Mouse (Mus musculus) MEL (cell line): ENCODE results near the gene Slc22a13.

Source experiments
- CTCF ChIP-seq, 3 experiments: IDR thresholded peaks in 2 of 3; conservative IDR thresholded peaks in 1 of 3; 2 replicates each; pipeline ENCODE4 v1.5.1; 2011 to 2012; ENCODE audit warnings: low read length in 3 of 3, low read depth in 2 of 3, mild to moderate bottlenecking in 2 of 3, improper control_type of control experiment in 1 of 3, inconsistent platforms in 1 of 3, mixed read lengths in 1 of 3, moderate library complexity in 1 of 3; ENCODE audit not compliant: control insufficient read depth in 1 of 3, insufficient read depth in 1 of 3, poor library complexity in 1 of 3, severe bottlenecking in 1 of 3
- E2F4 ChIP-seq: IDR thresholded peaks from 2 replicates; pipeline ENCODE4 v1.6.1; 2011; ENCODE audit warnings: low read depth, low read length, improper control_type of control experiment, borderline replicate concordance
- HCFC1 ChIP-seq: IDR thresholded peaks from 2 replicates; pipeline ENCODE4 v1.6.1; 2012; ENCODE audit warnings: low read depth, mild to moderate bottlenecking, inconsistent platforms, low read length, improper control_type of control experiment, moderate library complexity
- JUND ChIP-seq: IDR thresholded peaks from 2 replicates; pipeline ENCODE4 v1.6.1; 2011; ENCODE audit warnings: low read depth, mild to moderate bottlenecking, improper control_type of control experiment, low read length
- MAFK ChIP-seq: IDR thresholded peaks from 2 replicates; pipeline ENCODE4 v1.6.1; 2011; ENCODE audit warnings: low read depth, mild to moderate bottlenecking, low read length, improper control_type of control experiment, borderline replicate concordance
- NELFE ChIP-seq: IDR thresholded peaks from 2 replicates; pipeline ENCODE4 v1.6.1; 2011; ENCODE audit warnings: low read depth, low read length, improper control_type of control experiment
- NRF1 ChIP-seq: IDR thresholded peaks from 2 replicates; pipeline ENCODE4 v1.6.1; 2014; ENCODE audit warnings: low read depth, mild to moderate bottlenecking, inconsistent platforms, low read length, improper control_type of control experiment, moderate library complexity; ENCODE audit not compliant: poor library complexity, insufficient read depth, severe bottlenecking
- POLR2AphosphoS5 ChIP-seq: IDR thresholded peaks from 2 replicates; pipeline ENCODE4 v1.6.1; 2012; ENCODE audit warnings: low read depth, borderline replicate concordance, mild to moderate bottlenecking, inconsistent platforms, low read length, moderate library complexity, mixed read lengths
- SMC3 ChIP-seq: IDR thresholded peaks from 2 replicates; pipeline ENCODE4 v1.6.1; 2011; ENCODE audit warnings: low read depth, low read length, improper control_type of control experiment
- USF2 ChIP-seq, 2 experiments: IDR thresholded peaks; 2 replicates each; pipeline ENCODE4 v1.6.1; 2011 to 2012; ENCODE audit warnings: improper control_type of control experiment in 2 of 2, low read length in 2 of 2, borderline replicate concordance in 1 of 2, inconsistent platforms in 1 of 2, low read depth in 1 of 2, mild to moderate bottlenecking in 1 of 2; ENCODE audit not compliant: insufficient read depth in 1 of 2
- ZMIZ1 ChIP-seq: IDR thresholded peaks from 2 replicates; pipeline ENCODE4 v1.6.1; 2012; ENCODE audit warnings: low read depth, mild to moderate bottlenecking, inconsistent platforms, low read length, improper control_type of control experiment, moderate library complexity
- ZNF384 ChIP-seq: IDR thresholded peaks from 2 replicates; pipeline ENCODE4 v1.6.1; 2012; ENCODE audit warnings: low read depth, mild to moderate bottlenecking, inconsistent platforms, low read length, improper control_type of control experiment

DNA sequence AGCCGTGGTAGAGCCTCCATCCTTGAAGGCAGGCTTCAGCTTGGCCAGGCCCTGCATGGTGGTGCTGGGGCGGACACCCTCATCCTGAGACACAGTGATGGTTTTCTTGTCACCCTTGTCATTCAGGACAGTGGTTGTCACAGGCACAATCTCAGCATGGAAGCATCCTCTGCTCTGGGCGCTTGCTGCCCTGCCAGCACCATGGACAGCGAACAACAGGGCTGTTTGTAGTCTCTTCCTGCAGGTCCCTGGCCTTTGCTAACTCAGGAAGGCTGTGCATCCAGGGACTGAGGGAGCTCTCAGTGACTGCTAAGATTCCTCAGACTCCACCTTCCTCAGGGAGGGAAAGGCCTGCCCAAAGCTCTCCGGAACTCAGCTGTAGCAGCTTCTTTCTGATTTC, 59.3 kb downstream of the Slc22a13 start:
- TF ChIP-seq NELFE, result no peak
- no peak for TF ChIP-seq CTCF (IDR thresholded peaks at IDR 0.05 in 2 of 3, conservative IDR thresholded peaks at IDR 0.05 in 1 of 3; ENCODE audit: control insufficient read depth in 1 of 3, insufficient read depth in 1 of 3, low read depth in 2 of 3, low read length in 3 of 3, poor library complexity in 1 of 3, severe bottlenecking in 1 of 3)
- TF ChIP-seq MAFK, result no peak
- TF ChIP-seq POLR2AphosphoS5, result no peak
- TF ChIP-seq NRF1, result no peak
- no peak for TF ChIP-seq ZNF384
- TF ChIP-seq E2F4, result no peak
- TF ChIP-seq JUND, result no peak
- TF ChIP-seq ZMIZ1, result no peak
- peak; percentile 20; the same call in 1 of the 2 replicates for TF ChIP-seq SMC3
- no peak for TF ChIP-seq HCFC1
- TF ChIP-seq USF2 (IDR thresholded peaks at IDR 0.05; ENCODE audit: borderline replicate concordance in 1 of 2, insufficient read depth in 1 of 2, low read depth in 1 of 2, low read length in 2 of 2), result no peak
